In genomic region chr2:130274149-130274861, GRCm38 (mm10) we compare ENCODE assay signal across 8 mouse cellular contexts. TPM values are rescaled to one million over a fixed set of nuclear protein-coding genes. Genes with fewer than 3 reads are reported as not detected.
DNase-seq lines count a peak whose midpoint lies in the region; ATAC-seq and TF ChIP-seq lines count a peak whose summit lies in the region.

Gene Nop56, plus strand, starts transcription at chr2:130274430.

- intact Hi-C loops in gastrocnemius, adult 2 months (cut with DNase I), result loop anchor here (1.0 to 10.0 kb wide), 3 partner anchors 10 to 470 kb away; partner anchors contain the start of genes Idh3b and Stk35
- intact Hi-C loops in left cerebral cortex, adult 2 months (cut with DNase I), result no loop called here

- peaks cover 5% of the 10 kb centered on the region for H3K4me1 ChIP-seq in hindbrain, postnatal 0 days (ENCODE audit: insufficient read depth, low read length)

- peak within 1 kb of the TSS; percentile 83 for H3K9ac ChIP-seq in hindbrain, postnatal 0 days (replicated peaks; ENCODE audit: low read length)

- H3K27me3 ChIP-seq in hindbrain, postnatal 0 days (ENCODE audit: insufficient read depth, low read length), result no peaks in the 10 kb centered on the region

- peak; percentile 97 for DNase-seq in ZHBTc4 (ENCODE audit: low read depth, low spot score)
- DNase-seq in gastrocnemius, adult 2 months, result peak; percentile 99
- peak; percentile 99 for DNase-seq in hindbrain, postnatal 0 days (ENCODE audit: low spot score)
- DNase-seq in left cerebral cortex, adult 2 months (ENCODE audit: extremely low spot score in 1 of 2, low spot score in 2 of 2), result peak; percentile 100
- peak; percentile 100 for DNase-seq in right cerebral cortex, adult 2 months (ENCODE audit: low spot score in 2 of 2)
- DNase-seq in urinary bladder, postnatal 14 days (ENCODE audit: low spot score), result peak; percentile 98

- H3K9me3 ChIP-seq in hindbrain, postnatal 0 days (ENCODE audit: low read length), result no peaks in the 10 kb centered on the region

- peak within 1 kb of the TSS; percentile 95 for H3K27ac ChIP-seq in gastrocnemius, adult 2 months
- peak within 1 kb of the TSS; percentile 96 for H3K27ac ChIP-seq in hindbrain, postnatal 0 days
- H3K27ac ChIP-seq in left cerebral cortex, adult 2 months, result peak within 1 kb of the TSS; percentile 91

- H3K4me3 ChIP-seq in gastrocnemius, adult 2 months, result peak within 1 kb of the TSS; percentile 93
- H3K4me3 ChIP-seq in hindbrain, postnatal 0 days (ENCODE audit: low read length), result peak within 1 kb of the TSS; percentile 70
- peak within 1 kb of the TSS; percentile 98 for H3K4me3 ChIP-seq in left cerebral cortex, adult 2 months

- TF ChIP-seq CTCF in gastrocnemius, adult 2 months (IDR thresholded peaks at IDR 0.05), result peak; percentile 40
- TF ChIP-seq CTCF in hindbrain, postnatal 0 days (IDR thresholded peaks at IDR 0.05; ENCODE audit: low read depth), result peak; percentile 35; the same call in 1 of the 2 replicates
- peak; percentile 33 for TF ChIP-seq CTCF in left cerebral cortex, adult 2 months (IDR thresholded peaks at IDR 0.05)

- peak; percentile 94 for ATAC-seq in common myeloid progenitor, adult 5-6 weeks (replicated peaks; ENCODE audit: low read depth, poor library complexity, severe bottlenecking)
- peak; percentile 97 for ATAC-seq in hindbrain, postnatal 0 days
- ATAC-seq in megakaryocyte, adult 5-6 weeks (ENCODE audit: poor library complexity, severe bottlenecking), result peak; percentile 97

- peaks cover 25% of the 10 kb centered on the region for H3K36me3 ChIP-seq in hindbrain, postnatal 0 days (ENCODE audit: insufficient read depth, low read length)

- peak within 1 kb of the TSS; percentile 87 for H3K4me2 ChIP-seq in hindbrain, postnatal 0 days (ENCODE audit: low read depth, low read length)

- under 1% methylated on average over 68 of the region's 68 CpGs for WGBS in hindbrain, postnatal 0 days

RNA-seq across cellular contexts. Expression of gene Nop56, which starts in this region (rescaled TPM):
- total RNA-seq in common myeloid progenitor, adult 5-6 weeks (2017), result 557 and 630 TPM in 2 replicates
- 10 to 100 TPM; 36.4 to 38.6 TPM for total RNA-seq in gastrocnemius, adult 2 months (2021)
- total RNA-seq in hindbrain, postnatal 0 days (2014; rRNA removed), result 109 and 118 TPM in 2 replicates
- 258 and 268 TPM in 2 replicates for polyA plus RNA-seq in hindbrain, postnatal 0 days (2015; fragmentation: Nextera tagmentation; extraction: Ambion mirVana)
- total RNA-seq in left cerebral cortex, adult 2 months (2021), result 100 to 1,000 TPM; 140 to 144 TPM
- total RNA-seq in megakaryocyte, adult 5-6 weeks (2015), result 104 and 111 TPM in 2 replicates
- total RNA-seq in megakaryocyte, adult 5-6 weeks (2017), result 138 and 139 TPM in 2 replicates

Comparison
In these comparisons a context has a peak if more than half of its experiments do, and no peak if none do; other contexts are left out.
1. Peak in every context shown above with its lines: DNase-seq, ATAC-seq, H3K4me3 ChIP-seq and H3K27ac ChIP-seq.